Mouse (Mus musculus) limb, embryonic 15.5 days (tissue): ENCODE results near the gene Myh9. TPM values are rescaled to one million over a fixed set of nuclear protein-coding genes. Genes with fewer than 3 reads are reported as not detected.

Source experiments
- ATAC-seq: fragments of 200-750 bp; cut with Nextera tagmentation; 2 replicates; pipeline ENCODE4 v1.8.0; 2017; ENCODE audit warnings: low read depth, moderate TSS enrichment; ENCODE audit not compliant: insufficient number of reproducible peaks, low FRiP score, low TSS enrichment
- H3K27ac ChIP-seq: fragments of 300-500 bp; sonication (generic); 2 replicates; pipeline ENCODE4 v1.5.1; 2015; ENCODE audit warnings: moderate library complexity, mild to moderate bottlenecking, inconsistent platforms
- H3K27me3 ChIP-seq: fragments of 300-500 bp; sonication (generic); 2 replicates; pipeline ENCODE4 v1.6.1; 2015; ENCODE audit warnings: inconsistent platforms
- H3K36me3 ChIP-seq: fragments of 300-500 bp; sonication (generic); 2 replicates; pipeline ENCODE4 v1.6.1; 2015; ENCODE audit warnings: inconsistent platforms
- H3K4me1 ChIP-seq: fragments of 300-500 bp; sonication (generic); 2 replicates; pipeline ENCODE4 v1.6.1; 2015; ENCODE audit warnings: inconsistent platforms
- H3K4me2 ChIP-seq: fragments of 300-500 bp; sonication (generic); 2 replicates; pipeline ENCODE4 v1.6.1; 2015; ENCODE audit warnings: mild to moderate bottlenecking, inconsistent platforms
- H3K4me3 ChIP-seq: fragments of 300-500 bp; sonication (generic); 2 replicates; pipeline ENCODE4 v1.5.1; 2015; ENCODE audit warnings: mild to moderate bottlenecking, inconsistent platforms
- H3K9ac ChIP-seq: fragments of 300-500 bp; sonication (generic); 2 replicates; pipeline ENCODE4 v1.6.1; 2015; ENCODE audit warnings: inconsistent platforms
- H3K9me3 ChIP-seq: fragments of 300-500 bp; sonication (generic); 2 replicates; pipeline ENCODE4 v1.6.1; 2016; ENCODE audit warnings: inconsistent platforms
- WGBS: fragments of 180-500 bp; shearing (Covaris S2); methylation state at CpG from one replicate; pipeline ENCODE4 v1.1.7; 2015; 5-methylcytosine and 5-hydroxymethylcytosine counted together
- polyA plus RNA-seq: library from polyadenylated mRNA; unstranded; fragments of >200 nt; fragmentation: Nextera tagmentation; extraction: Ambion mirVana; gene quantifications from 2 replicates; pipeline ENCODE4 v1.2.1, GENCODE M21; 2015

Gene Myh9
- polyA plus RNA-seq, 1 experiment from 2014 or later = 44.1 TPM

DNA sequence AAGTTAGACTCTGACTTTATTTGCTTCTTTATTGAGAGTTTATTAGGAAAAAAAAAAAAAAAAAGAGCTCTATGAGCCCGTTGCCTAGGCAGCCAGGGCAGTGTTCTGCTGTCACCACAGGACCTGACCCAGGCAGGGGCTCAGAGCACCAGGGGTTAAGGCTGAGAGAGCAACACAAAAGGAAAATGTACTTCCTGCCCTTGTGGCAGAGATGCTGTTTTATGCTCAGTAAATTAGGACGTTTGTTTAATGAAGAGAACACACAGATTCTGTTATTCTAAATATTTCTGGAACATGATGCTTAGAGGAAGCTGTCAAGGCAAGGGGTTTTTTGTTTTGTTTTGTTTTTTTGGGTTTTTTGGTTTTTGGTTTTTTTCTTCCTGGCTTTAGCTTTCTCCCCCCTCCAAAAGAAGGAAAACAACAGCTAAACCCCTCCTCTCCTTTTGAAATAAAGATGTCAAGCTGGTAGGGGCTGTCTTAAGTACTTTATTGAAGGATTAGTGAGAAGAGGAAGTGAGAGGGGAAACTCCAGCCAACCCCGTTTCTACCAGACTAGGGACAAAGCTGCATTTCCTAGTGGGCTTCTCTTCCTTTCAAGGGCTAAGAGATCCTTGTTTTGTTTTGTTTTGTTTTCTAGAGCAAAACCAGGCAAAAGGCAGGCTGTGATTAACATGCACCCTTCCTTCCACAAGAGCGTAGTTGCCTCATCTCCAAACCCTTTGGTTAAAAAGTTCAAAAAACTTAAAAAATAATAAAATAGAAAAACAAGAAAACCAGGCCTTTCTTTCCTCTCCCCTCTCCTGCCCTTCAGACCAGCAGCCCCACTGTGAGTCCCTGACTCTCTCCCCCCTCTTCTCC is 3.2 kb downstream of the Myh9 start:
- Histone ChIP-seq H3K4me2 (peak overlapping the region; percentile 84), H3K4me1 (peaks cover 69% of the 10 kb centered on the region), H3K9me3 (no peaks in the 10 kb centered on the region), H3K9ac (no peak overlapping the region), H3K36me3 (no peaks in the 10 kb centered on the region), H3K27me3 (no peaks in the 10 kb centered on the region), H3K27ac (peak overlapping the region; percentile 63), H3K4me3 (peak overlapping the region; percentile 96)
- no peak for ATAC-seq
- WGBS = 27% methylated on average over 4 of the region's 4 CpGs

DNA sequence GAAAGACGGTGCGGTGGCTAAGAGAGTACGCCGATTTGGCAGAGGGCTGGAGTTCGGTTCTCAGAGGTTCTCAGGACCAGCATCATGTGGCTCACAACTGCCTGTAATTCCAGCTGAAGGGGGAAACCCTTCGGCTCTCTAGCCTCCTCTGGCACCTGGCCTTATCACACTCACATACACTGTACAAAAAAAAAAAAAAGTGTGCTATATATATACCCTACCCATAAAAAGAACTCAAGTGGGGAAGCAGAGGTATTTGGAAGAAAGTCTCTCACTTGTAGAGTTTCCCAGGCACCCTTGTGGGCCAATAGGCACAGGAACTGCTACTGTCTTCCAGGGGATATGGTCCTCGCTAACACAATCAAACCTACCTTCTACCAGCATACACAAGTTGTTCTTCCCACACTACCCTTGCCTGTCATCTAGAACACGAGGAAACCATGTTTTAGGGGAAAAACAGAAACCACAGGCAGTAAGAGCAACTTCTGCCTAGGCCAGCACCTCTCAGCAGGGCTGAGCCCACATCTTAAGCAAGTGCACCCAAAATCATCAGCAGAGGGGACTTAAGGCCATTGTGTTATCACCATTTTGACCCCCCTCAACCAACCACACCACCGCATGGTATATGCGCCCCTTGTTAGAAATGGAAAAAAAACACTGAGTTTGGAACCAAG is 4.4 kb downstream of the Myh9 start:
- Histone ChIP-seq H3K4me2 (peak overlapping the region; percentile 12; the same call in 1 of the 2 replicates), H3K36me3 (0 out of 2 replicates have a peak, but pooled peaks cover 1% of the 10 kb centered on the region), H3K9ac (no peak overlapping the region), H3K9me3 (no peaks in the 10 kb centered on the region), H3K27me3 (no peaks in the 10 kb centered on the region), H3K4me3 (no peak overlapping the region), H3K27ac (peak overlapping the region; percentile 51), H3K4me1 (peaks cover 73% of the 10 kb centered on the region)
- no peak for ATAC-seq
- 55% methylated on average over 10 of the region's 10 CpGs for WGBS

DNA sequence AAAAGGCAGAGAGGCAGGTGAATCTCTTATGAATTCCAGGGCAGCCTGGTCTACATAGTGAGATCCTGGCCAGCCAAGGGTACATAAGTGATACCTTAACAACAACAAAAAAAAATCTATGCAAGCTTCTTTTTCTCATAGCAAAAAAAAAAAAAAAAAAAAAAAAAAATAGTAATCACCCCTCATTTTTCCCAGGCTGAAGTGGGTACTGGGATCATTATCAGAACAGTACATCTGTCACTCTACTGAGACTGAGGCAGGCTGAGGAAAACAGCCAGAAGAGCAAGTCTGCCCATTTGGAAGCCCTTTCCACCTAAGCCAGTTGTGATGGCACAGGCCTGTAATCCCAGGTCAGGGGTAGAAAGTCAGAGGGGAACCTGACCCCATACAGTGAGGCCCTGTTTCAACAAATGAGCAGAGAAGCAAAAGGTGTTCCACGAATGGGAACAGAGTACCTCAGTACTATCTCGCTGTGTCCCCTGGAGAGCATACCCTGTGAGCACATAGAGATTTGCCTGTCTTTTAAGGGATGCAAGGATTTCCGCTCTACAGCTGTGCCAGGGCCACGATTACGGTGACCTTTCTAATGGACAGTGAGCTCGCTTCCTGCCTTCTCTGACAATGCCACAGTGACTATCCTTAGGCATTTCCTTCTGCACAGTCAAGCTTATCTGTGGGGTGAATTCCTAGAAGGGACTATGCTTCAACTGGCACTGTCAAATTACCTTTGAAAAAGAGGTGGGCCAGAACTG is 5.1 kb downstream of the Myh9 start:
- Histone ChIP-seq H3K36me3 (0 out of 2 replicates have a peak, but pooled peaks cover 7% of the 10 kb centered on the region), H3K27ac (peak overlapping the region; percentile 67), H3K9ac (no peak overlapping the region), H3K4me1 (peaks cover 73% of the 10 kb centered on the region), H3K27me3 (no peaks in the 10 kb centered on the region), H3K4me3 (no peak overlapping the region), H3K9me3 (no peaks in the 10 kb centered on the region), H3K4me2 (0 out of 2 replicates have a peak overlapping the region, but pooled peaks have one; percentile 8)
- ATAC-seq = no peak
- 56% methylated on average over 6 of the region's 6 CpGs for WGBS

DNA sequence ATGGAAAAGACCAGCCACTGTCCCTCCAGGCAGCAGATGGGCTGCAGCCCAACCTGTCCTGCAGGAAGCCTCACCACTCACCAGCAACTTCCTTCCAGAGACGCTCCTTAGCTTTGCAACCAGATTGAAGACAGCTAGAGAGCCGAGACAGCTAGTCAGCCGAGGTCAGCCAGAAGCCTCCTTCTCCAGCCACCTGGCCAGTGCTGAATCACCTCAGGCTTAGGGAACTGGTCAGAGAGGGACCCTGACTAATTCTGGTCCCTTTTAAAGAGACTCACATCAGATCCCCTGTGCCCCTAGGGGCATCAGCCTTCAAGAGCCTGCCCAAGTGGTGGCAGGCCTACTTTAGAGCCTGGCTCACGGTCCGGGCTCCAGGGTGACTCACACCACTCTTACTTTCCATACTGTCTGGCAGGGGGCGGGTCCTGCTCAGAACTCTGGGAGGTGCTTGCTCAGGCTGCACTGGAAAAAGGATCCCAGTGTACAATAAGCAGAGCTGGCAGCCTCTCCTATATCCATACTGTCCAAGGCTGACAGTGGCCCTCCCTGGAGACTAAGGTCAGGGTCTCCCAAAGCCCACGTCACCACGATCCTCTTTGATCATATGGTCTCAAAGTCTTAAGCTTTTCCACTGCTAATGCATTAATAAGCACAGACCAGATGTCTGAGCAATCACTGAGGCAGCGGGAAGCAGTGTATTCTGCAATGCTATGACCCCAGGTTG is 5.9 kb downstream of the Myh9 start:
- peak overlapping the region; percentile 67 for H3K27ac ChIP-seq
- no peak overlapping the region for H3K4me3 ChIP-seq
- no peak overlapping the region for H3K9ac ChIP-seq
- peak; percentile 66 for ATAC-seq
- peak overlapping the region; percentile 3; the same call in 1 of the 2 replicates for H3K4me2 ChIP-seq
- H3K4me1 ChIP-seq = peaks cover 76% of the 10 kb centered on the region
- WGBS = 28% methylated on average over 9 of the region's 9 CpGs
- H3K27me3 ChIP-seq = no peaks in the 10 kb centered on the region
- 0 out of 2 replicates have a peak, but pooled peaks cover 7% of the 10 kb centered on the region for H3K36me3 ChIP-seq
- no peaks in the 10 kb centered on the region for H3K9me3 ChIP-seq

DNA sequence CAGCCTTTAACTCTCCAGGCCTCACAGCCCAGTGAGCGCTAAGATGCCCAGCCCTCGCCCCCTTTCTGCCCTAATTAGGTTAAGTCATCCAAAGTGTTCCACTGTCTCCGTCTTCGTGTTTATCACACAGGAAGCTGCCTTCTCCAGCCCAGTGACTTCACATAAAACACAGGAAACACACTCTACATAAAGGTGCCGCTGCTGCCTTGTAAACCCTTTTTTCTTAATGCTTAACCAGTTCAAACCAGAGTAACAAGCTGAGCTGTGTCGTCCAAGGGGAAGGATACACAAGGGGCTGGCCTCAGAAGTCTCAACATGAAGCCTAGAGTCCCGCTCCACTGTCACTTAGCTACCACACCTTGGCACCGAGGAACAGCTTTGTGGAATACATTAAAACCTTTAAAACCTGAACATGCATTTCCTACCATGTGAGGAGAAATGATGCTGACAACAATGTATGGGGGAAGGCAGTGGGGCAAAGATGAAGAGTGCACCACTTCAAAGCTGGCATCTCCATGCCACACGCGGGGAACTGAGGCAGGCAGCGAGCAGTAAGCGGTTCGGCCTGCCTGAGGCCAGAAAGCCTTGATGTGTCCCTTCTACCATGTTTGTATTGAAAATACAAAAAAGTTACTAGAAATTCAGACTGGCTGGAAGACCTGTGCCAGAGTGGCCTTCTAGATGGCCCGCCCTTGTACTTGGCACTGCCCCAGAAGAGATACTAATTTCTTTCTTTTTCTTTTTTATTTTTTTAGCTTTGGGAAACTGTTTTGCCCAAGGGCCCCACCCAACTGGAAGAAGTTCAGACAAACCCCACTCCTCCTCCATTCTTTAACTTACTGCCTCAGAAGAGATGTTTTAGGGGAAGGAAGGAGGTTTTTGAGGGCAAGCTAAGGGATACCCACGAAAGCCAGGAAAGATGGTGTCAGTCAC is 7.4 kb downstream of the Myh9 start:
- Histone ChIP-seq H3K27ac (peak overlapping the region; percentile 8; the same call in 1 of the 2 replicates), H3K4me2 (no peak overlapping the region), H3K27me3 (no peaks in the 10 kb centered on the region), H3K9me3 (no peaks in the 10 kb centered on the region), H3K9ac (no peak overlapping the region), H3K4me3 (no peak overlapping the region), H3K4me1 (peaks cover 68% of the 10 kb centered on the region), H3K36me3 (0 out of 2 replicates have a peak, but pooled peaks cover 9% of the 10 kb centered on the region)
- WGBS = 57% methylated on average over 15 of the region's 15 CpGs
- no peak for ATAC-seq

DNA sequence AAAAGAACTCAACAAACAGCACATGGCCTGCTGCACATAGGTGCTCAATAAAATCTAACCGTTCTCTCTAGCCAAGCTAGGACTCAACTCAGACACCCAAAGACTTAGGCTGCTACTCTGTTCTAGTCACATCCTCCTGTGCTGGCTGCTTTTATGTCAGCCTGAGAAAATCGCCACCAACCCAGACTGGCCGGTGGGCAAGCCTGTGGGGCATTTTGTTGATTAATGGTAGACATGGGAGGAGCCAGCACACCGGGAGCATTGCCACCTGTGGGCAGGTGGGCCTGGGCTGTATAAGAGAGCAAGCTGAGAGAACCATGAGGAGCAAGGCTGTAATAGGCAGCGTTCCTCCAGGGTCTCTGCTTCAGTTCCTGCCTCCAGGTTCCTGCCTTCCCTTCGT is 8.2 kb downstream of the Myh9 start:
- H3K4me2 ChIP-seq = no peak overlapping the region
- H3K9ac ChIP-seq = no peak overlapping the region
- peaks cover 59% of the 10 kb centered on the region for H3K4me1 ChIP-seq
- 70% methylated on average over 6 of the region's 6 CpGs for WGBS
- no peak for ATAC-seq
- no peaks in the 10 kb centered on the region for H3K27me3 ChIP-seq
- no peak overlapping the region for H3K27ac ChIP-seq
- 0 out of 2 replicates have a peak, but pooled peaks cover 14% of the 10 kb centered on the region for H3K36me3 ChIP-seq
- H3K9me3 ChIP-seq = no peaks in the 10 kb centered on the region
- H3K4me3 ChIP-seq = no peak overlapping the region

DNA sequence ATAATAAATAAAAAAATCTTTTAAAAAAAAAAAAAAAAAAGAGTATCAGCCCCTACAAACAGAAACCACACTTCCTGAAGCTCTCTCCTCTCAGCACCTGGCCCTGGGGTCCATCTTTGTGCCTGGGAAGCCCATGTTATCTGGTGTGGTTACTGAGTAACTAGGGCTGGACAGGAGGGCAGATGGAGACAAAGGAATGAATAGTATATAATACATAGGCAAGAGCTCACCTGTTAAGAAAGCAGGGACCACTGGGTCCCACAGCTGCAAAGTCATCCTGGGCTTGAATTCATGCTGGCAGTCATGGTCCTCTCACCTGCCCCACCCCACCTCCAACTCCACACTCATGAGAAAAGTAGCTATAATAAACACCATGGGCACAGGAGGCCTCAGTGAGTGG is 8.9 kb downstream of the Myh9 start:
- Histone ChIP-seq H3K9me3 (no peaks in the 10 kb centered on the region), H3K36me3 (0 out of 2 replicates have a peak, but pooled peaks cover 14% of the 10 kb centered on the region), H3K4me3 (no peak overlapping the region), H3K4me2 (no peak overlapping the region), H3K27ac (no peak overlapping the region), H3K9ac (no peak overlapping the region), H3K4me1 (peaks cover 56% of the 10 kb centered on the region), H3K27me3 (no peaks in the 10 kb centered on the region)
- no peak for ATAC-seq

DNA sequence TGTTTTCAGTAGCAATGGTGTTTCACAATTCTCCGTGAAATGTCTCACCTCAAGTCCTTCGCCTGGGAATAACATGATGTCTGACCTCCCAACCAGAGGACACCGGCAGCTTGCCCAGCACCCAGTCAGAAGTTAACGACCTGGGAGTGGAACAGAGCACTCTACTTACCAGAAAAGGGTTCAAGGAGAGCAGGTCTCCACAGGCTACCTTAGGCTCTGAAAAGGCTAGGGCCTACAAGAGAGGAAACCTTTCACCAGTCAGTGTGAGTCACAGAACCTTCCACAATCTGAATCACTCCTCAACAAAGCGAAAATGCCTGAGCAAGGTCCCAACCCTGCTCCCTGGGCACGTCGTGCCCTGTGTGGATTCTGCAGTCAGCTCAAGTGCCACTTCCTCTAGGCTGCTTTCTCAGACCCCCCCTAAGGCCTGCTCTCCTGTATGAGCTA is 9.5 kb downstream of the Myh9 start:
- ATAC-seq = no peak
- H3K9ac ChIP-seq = no peak overlapping the region
- H3K4me1 ChIP-seq = peaks cover 56% of the 10 kb centered on the region
- H3K36me3 ChIP-seq = 0 out of 2 replicates have a peak, but pooled peaks cover 14% of the 10 kb centered on the region
- H3K27ac ChIP-seq = peak overlapping the region; percentile 54
- no peak overlapping the region for H3K4me3 ChIP-seq
- H3K4me2 ChIP-seq = no peak overlapping the region
- no peaks in the 10 kb centered on the region for H3K9me3 ChIP-seq
- 65% methylated on average over 7 of the region's 7 CpGs for WGBS
- no peaks in the 10 kb centered on the region for H3K27me3 ChIP-seq

DNA sequence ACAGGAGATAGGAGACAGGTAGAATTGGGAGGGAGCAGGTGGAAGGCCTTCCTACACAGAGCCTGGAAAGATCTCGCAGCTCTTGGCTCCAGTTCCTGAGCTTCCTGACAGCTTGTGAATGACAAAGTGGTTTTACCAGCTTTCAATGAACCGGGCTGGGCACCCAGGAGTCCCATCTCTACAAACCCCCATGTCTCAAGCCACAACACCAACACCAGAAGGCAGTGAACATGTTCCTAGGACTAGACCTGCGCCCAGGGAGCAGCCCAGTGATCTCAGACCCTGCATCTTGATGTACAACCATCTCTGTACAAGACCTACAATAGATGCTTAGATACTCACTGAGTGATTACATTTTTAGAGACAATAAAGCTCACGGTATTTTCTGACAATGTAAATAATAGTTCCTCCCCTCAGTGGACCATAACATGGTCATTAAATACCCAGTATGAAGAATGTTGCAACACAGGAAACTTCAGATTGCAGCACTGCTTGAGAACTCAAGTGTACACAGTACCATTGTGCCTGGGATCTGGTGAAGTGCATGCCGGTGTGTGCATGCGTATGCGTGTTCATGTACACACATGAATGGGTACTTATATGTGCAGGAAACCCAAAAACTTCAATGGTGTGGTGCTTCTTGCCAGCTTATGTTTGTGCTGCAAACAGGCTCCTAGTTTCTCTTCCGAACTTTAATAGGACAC is 10.1 kb downstream of the Myh9 start:
- Histone ChIP-seq H3K9me3 (no peaks in the 10 kb centered on the region), H3K4me1 (peaks cover 56% of the 10 kb centered on the region), H3K27ac (peak overlapping the region; percentile 61), H3K4me2 (no peak overlapping the region), H3K4me3 (no peak overlapping the region), H3K27me3 (no peaks in the 10 kb centered on the region), H3K36me3 (0 out of 2 replicates have a peak, but pooled peaks cover 14% of the 10 kb centered on the region), H3K9ac (no peak overlapping the region)
- 75% methylated on average over 8 of the region's 8 CpGs for WGBS
- ATAC-seq = no peak

DNA sequence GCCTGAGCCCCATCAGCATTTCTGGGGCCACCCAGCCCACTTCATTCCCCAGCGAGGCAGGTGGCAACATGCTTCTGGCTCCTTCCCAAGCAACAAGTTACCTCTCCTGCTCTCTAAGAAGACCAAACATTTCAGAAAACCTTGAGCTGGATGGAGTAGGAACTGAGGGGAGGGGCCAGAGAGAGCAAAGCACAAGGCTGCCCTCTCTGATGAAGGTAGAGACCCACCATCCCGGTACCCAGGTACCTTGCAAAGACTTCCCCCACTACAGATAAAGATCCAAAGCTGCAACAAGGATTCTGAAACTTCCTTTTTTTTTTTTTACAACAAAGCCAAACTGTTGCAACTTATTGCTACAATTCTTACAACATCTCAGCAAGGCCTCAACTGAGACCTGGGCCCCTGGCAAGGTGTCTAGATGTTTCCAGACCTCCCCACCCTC is 10.8 kb downstream of the Myh9 start:
- peaks cover 53% of the 10 kb centered on the region for H3K4me1 ChIP-seq
- H3K27me3 ChIP-seq = no peaks in the 10 kb centered on the region
- no peaks in the 10 kb centered on the region for H3K9me3 ChIP-seq
- WGBS = 72% methylated on average over 2 of the region's 2 CpGs
- 0 out of 2 replicates have a peak, but pooled peaks cover 14% of the 10 kb centered on the region for H3K36me3 ChIP-seq
- H3K9ac ChIP-seq = no peak overlapping the region
- no peak overlapping the region for H3K4me2 ChIP-seq
- ATAC-seq = no peak
- peak overlapping the region; percentile 61 for H3K27ac ChIP-seq
- no peak overlapping the region for H3K4me3 ChIP-seq
